Mouse (Mus musculus) limb, embryonic 10.5 days (tissue): ENCODE measurements around the gene Gm9999. TPM values are rescaled to one million over a fixed set of nuclear protein-coding genes. Genes with fewer than 3 reads are reported as not detected.
A peak's percentile ranks its signal among the peaks of the same experiment; 100 is the strongest.

Experiments
- DNase-seq: peaks from one replicate; pipeline ENCODE4 v3.0.0-alpha.2; 2017; ENCODE audit warnings: low spot score
- H3K27ac ChIP-seq: fragments of 300-500 bp; sonication (generic); 2 replicates; pipeline ENCODE4 v1.5.1; 2016; ENCODE audit warnings: mild to moderate bottlenecking
- H3K27me3 ChIP-seq: fragments of 300-500 bp; sonication (generic); 2 replicates; pipeline ENCODE4 v1.6.1; 2016; ENCODE audit warnings: low read depth, mild to moderate bottlenecking; ENCODE audit not compliant: poor library complexity, severe bottlenecking
- H3K36me3 ChIP-seq: fragments of 300-500 bp; sonication (generic); 2 replicates; pipeline ENCODE4 v1.6.1; 2016; ENCODE audit warnings: mild to moderate bottlenecking, moderate library complexity
- H3K4me1 ChIP-seq: fragments of 300-500 bp; sonication (generic); 2 replicates; pipeline ENCODE4 v1.6.1; 2016
- H3K4me3 ChIP-seq: fragments of 300-500 bp; sonication (generic); 2 replicates; pipeline ENCODE4 v1.5.1; 2016; ENCODE audit warnings: mild to moderate bottlenecking, moderate library complexity
- H3K9me3 ChIP-seq: fragments of 300-500 bp; sonication (generic); replicated peaks from 2 replicates; pipeline ENCODE4 v1.6.1; 2016; ENCODE audit warnings: mild to moderate bottlenecking
- WGBS: fragments of 180-500 bp; shearing (Covaris S2); methylation state at CpG from one replicate; pipeline ENCODE4 v1.1.7; 2016; 5-methylcytosine and 5-hydroxymethylcytosine counted together
- polyA plus RNA-seq: library from polyadenylated mRNA; unstranded; fragments of >200 nt; fragmentation: Nextera tagmentation; extraction: Ambion mirVana; gene quantifications from 2 replicates; pipeline ENCODE4 v1.2.1, GENCODE M21; 2016

Gene Gm9999
- polyA plus RNA-seq, 1 experiment from 2014 or later: not detected

- H3K36me3 ChIP-seq: peaks cover 28% of the 10 kb centered on the region
- WGBS: 75% methylated on average over 4 of the region's 4 CpGs
- no peaks in the 10 kb centered on the region for H3K27me3 ChIP-seq
- H3K9me3 ChIP-seq: no peaks in the 10 kb centered on the region
- H3K4me3 ChIP-seq: no peak overlapping the region
- peaks cover 17% of the 10 kb centered on the region for H3K4me1 ChIP-seq
- DNase-seq: no peak
- H3K27ac ChIP-seq: no peak overlapping the region
These were observed 18.5 kb downstream of the Gm9999 start for GRCm38 (mm10) chr7:47001900-47002275.

- H3K4me3 ChIP-seq: no peak overlapping the region
- H3K9me3 ChIP-seq: no peaks in the 10 kb centered on the region
- peaks cover 11% of the 10 kb centered on the region for H3K36me3 ChIP-seq
- no peak overlapping the region for H3K27ac ChIP-seq
- H3K4me1 ChIP-seq: peaks cover 22% of the 10 kb centered on the region
- 39% methylated on average over 3 of the region's 3 CpGs for WGBS
- no peaks in the 10 kb centered on the region for H3K27me3 ChIP-seq
- no peak for DNase-seq
These were observed 20.2 kb downstream of the Gm9999 start for GRCm38 (mm10) chr7:47003411-47004115.

DNA sequence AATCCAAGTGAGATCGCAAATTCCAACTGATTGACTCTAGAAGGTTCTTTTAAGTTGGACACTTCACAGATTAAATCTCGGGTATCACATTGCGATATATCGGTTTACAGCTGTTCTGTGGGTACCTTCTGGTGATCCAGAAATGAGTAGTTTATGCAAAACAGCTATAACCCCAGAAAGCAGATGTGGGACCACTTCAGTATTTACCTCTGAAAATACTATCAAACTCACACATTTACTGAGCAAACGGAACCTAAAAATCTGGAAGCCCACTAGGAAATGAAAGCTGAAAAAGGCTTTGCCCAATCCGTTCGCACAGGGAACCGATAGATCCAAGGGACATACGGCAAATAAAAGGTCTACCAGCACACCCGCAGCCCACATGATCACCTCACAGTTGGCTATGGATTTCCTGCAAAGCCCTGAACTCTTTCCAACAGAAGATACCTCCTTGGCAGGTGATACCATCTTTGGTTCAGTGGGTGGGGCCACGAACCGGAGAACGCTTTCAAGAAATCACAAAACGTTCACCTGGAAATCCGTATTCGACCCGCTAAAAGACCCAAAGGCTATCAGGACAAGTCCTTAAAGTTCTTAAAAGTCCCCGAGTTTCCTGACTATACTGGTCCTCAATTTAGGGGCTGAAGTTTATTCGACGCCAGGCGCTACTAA, 23.9 kb downstream of the Gm9999 start:
- no peak for DNase-seq
- H3K27ac ChIP-seq: peak overlapping the region; percentile 88; the same call in 1 of the 2 replicates
- WGBS: 30% methylated on average over 21 of the region's 21 CpGs
- H3K9me3 ChIP-seq: no peaks in the 10 kb centered on the region
- no peaks in the 10 kb centered on the region for H3K27me3 ChIP-seq
- H3K4me1 ChIP-seq: peaks cover 22% of the 10 kb centered on the region
- H3K4me3 ChIP-seq: peak overlapping the region; percentile 77
- no peaks in the 10 kb centered on the region for H3K36me3 ChIP-seq

GRCm38 (mm10) chr7:47007818-47008167, 24.4 kb downstream of the Gm9999 start:
- no peak for DNase-seq
- peak overlapping the region; percentile 77 for H3K4me3 ChIP-seq
- H3K4me1 ChIP-seq: peaks cover 17% of the 10 kb centered on the region
- H3K36me3 ChIP-seq: no peaks in the 10 kb centered on the region
- no peaks in the 10 kb centered on the region for H3K27me3 ChIP-seq
- peak overlapping the region; percentile 88 for H3K27ac ChIP-seq
- H3K9me3 ChIP-seq: no peaks in the 10 kb centered on the region
- under 1% methylated on average over 25 of the region's 25 CpGs for WGBS

DNA sequence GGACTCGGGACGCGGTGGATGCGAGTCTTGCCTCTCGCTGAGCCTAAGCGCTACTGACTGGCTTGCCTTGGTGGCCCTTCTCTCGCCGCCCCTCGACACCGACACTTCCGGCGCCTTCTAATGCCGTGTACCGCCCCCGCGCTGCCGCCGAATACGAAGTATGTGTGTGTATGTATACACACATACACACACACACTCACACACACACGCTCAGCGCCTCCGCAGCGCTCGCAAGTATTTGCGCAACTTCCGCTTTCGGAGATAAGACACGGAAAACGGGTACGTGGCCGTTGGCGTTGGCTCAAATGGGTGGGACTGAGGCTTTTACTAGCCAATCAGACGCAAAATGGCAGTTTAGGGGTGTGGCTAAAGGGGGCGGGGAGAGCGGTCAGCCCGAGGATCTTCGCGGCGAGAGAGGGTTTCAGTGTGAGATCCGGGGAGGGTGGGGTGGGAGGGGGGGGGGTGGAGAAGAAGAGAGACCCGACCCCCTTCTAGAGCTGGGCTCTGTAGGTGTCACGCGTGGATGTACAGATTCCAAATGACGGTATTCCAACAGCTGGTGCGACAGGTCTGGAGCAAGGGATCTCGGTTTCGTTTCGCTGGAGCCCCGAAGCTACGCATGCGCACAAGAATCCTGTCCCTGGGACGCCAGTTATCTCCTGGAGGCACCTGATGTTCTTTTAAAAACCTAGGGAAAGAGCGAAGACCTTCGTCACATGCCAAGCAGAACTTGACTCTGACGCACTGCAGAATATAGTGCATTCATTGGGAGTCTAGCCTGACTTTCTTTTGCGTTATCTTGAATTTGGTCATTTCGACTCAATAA, 25.0 kb downstream of the Gm9999 start, which contains the start of gene Spty2d1:
Gene Spty2d1 (minus strand): TSS at position 244 of the 826 bp plus-strand sequence.
- 1% methylated on average over 57 of the region's 57 CpGs for WGBS
- Histone ChIP-seq H3K36me3 (no peaks in the 10 kb centered on the region), H3K4me3 (peak within 1 kb of the TSS; percentile 77), H3K27me3 (no peaks in the 10 kb centered on the region), H3K27ac (peak within 1 kb of the TSS; percentile 88), H3K9me3 (no peaks in the 10 kb centered on the region), H3K4me1 (peaks cover 17% of the 10 kb centered on the region)
- peak; percentile 94 for DNase-seq

DNA sequence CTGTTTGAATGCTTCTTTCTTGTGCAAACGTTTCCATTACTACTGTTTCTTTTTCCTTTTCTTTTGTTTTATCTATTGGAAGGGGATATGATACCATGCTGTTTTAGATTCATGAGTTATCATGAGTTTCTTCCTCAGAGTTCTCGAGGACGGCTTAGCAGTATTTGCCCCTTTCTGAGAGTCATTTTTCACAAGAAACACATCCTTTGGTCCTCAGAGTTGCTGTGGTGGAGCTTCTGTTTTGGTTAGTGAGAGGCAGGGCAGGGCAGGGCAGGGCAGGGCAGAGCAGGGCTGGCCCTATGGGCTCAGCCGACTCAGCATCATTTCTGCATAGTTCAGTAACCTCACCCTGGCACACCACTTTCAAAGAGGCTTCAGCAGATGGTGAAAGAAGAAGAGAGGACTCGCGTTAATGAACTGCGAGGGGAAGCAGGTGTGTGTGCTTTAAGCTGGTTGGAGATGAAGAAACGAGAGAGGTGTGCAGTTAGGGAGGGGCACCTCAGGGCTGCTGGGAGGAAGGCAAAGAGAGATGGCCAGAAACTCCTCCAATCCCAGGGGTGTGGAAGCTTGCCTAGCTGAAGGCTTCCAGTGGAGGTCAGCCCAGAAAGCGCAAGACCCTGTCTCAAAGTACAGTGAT, 29.9 kb downstream of the Gm9999 start:
- no peak for DNase-seq
- Histone ChIP-seq H3K4me1 (peaks cover 13% of the 10 kb centered on the region), H3K27ac (no peak overlapping the region), H3K4me3 (no peak overlapping the region), H3K9me3 (no peaks in the 10 kb centered on the region), H3K36me3 (no peaks in the 10 kb centered on the region), H3K27me3 (no peaks in the 10 kb centered on the region)
- WGBS: 45% methylated on average over 9 of the region's 9 CpGs

DNA sequence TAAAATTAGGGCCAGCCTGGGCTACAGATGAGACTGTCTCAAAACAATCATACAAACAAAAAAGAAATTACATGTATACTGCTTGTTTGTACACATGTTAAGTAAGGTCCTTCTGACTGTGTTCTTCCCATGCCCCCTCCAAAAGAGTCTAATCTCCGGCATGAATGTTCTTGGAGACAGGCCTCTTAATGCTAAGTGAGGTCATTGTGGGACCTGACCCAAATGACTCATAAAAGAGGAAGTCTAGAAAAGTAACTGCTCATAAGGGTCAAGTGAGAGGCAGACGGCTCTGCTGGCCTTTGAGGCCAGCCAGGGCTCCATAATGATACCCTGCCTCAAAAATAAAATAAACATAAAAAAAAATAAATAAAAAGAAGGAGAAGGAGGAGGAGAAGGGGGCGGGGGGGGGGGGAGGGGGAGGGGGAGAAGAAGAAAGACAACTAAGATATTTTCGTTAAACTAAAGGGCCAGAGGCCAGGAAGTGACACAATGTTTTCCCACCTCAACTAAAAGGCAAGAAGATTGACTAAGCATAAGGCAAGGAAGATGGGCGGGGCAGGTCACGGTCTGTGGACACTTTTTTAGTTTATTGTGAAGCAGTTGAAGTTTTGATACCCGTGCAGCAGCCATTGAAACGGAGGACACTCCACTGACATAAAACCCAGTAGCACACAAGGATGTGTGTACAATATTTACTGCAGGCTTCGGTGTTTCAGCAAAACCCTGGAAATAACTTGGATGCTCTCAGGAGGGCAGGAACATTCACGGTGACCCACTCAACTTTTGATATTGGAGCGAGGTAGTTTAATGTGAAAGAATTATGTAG, 31.4 kb downstream of the Gm9999 start:
- DNase-seq: no peak
- Histone ChIP-seq H3K27ac (peak overlapping the region; percentile 72; the same call in 1 of the 2 replicates), H3K9me3 (no peaks in the 10 kb centered on the region), H3K4me1 (peaks cover 7% of the 10 kb centered on the region), H3K36me3 (no peaks in the 10 kb centered on the region), H3K27me3 (no peaks in the 10 kb centered on the region), H3K4me3 (no peak overlapping the region)
- WGBS: 67% methylated on average over 11 of the region's 11 CpGs

- no peaks in the 10 kb centered on the region for H3K9me3 ChIP-seq
- peak overlapping the region; percentile 33 for H3K4me3 ChIP-seq
- peak overlapping the region; percentile 72; the same call in 1 of the 2 replicates for H3K27ac ChIP-seq
- H3K27me3 ChIP-seq: peaks cover 3% of the 10 kb centered on the region; the same call in 1 of the 2 replicates
- DNase-seq: peak; percentile 80
- peaks cover 7% of the 10 kb centered on the region for H3K4me1 ChIP-seq
- WGBS: 9% methylated on average over 6 of the region's 6 CpGs
- H3K36me3 ChIP-seq: no peaks in the 10 kb centered on the region
These were observed 32.1 kb downstream of the Gm9999 start for GRCm38 (mm10) chr7:47015390-47016065.

GRCm38 (mm10) chr7:47016602-47017001, 33.2 kb downstream of the Gm9999 start:
- WGBS: 88% methylated on average over 3 of the region's 3 CpGs
- H3K27ac ChIP-seq: no peak overlapping the region
- peaks cover 11% of the 10 kb centered on the region for H3K4me1 ChIP-seq
- no peaks in the 10 kb centered on the region for H3K9me3 ChIP-seq
- peaks cover 9% of the 10 kb centered on the region; the same call in 1 of the 2 replicates for H3K27me3 ChIP-seq
- H3K4me3 ChIP-seq: no peak overlapping the region
- no peak for DNase-seq
- H3K36me3 ChIP-seq: no peaks in the 10 kb centered on the region

DNA sequence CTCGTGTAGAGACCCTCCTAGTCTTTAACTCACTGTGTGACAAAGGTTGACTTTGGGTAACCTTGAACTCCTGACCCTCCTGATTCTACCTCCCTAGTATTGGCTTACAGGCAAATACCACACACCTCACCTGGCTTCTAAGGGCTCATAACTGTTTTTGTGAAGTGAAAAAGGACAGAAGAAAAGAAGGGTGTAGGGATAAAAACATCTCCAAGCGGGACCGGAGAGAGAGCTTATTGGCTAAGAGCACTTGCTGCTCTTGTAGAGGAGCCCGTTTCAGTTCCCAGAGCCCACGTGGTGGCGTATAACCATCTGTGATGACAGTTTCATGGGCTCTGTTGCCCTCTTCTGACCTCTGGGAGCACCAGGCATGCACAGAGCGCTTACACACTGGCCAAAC, 33.8 kb downstream of the Gm9999 start:
- no peak overlapping the region for H3K27ac ChIP-seq
- 59% methylated on average over 7 of the region's 7 CpGs for WGBS
- H3K4me3 ChIP-seq: no peak overlapping the region
- DNase-seq: no peak
- H3K27me3 ChIP-seq: peaks cover 9% of the 10 kb centered on the region; the same call in 1 of the 2 replicates
- no peaks in the 10 kb centered on the region for H3K36me3 ChIP-seq
- H3K9me3 ChIP-seq: no peaks in the 10 kb centered on the region
- H3K4me1 ChIP-seq: peaks cover 11% of the 10 kb centered on the region

DNA sequence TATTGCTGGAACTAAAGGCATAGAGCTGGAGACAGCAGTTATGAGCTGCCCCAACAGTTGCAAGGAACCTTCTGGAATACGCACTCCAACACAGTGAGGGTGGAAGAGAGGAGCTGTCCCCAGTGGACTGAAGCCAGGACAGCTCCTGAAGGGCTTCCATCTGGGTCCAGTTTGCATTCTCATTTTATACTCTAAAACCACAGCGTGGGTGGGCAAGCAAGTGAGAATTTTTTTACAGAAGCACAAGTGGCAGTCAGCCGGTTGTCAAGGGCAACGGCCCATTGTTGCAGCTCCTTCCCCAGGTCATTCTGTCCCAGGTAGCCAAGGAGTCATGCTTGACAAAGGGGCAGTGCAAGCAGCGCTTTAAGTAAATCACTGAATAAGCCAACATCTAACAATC, 36.3 kb downstream of the Gm9999 start:
- H3K27ac ChIP-seq: no peak overlapping the region
- H3K27me3 ChIP-seq: peaks cover 15% of the 10 kb centered on the region; the same call in 1 of the 2 replicates
- no peaks in the 10 kb centered on the region for H3K36me3 ChIP-seq
- 81% methylated on average over 5 of the region's 5 CpGs for WGBS
- H3K9me3 ChIP-seq: no peaks in the 10 kb centered on the region
- H3K4me1 ChIP-seq: peaks cover 11% of the 10 kb centered on the region
- no peak overlapping the region for H3K4me3 ChIP-seq
- DNase-seq: no peak
